Mouse (Mus musculus) C2C12 (cell line): Measurements from ENCODE around the gene Ntrk3. TPM values are rescaled to one million over a fixed set of nuclear protein-coding genes. Genes with fewer than 3 reads are reported as not detected.

ENCODE experiments used
- H3K27me3 ChIP-seq: one replicate; pipeline ENCODE4 v1.6.1; 2011; ENCODE audit not compliant: control insufficient read depth, insufficient read depth, insufficient read length
- H3K36me3 ChIP-seq: one replicate; pipeline ENCODE4 v1.6.1; 2011; ENCODE audit not compliant: control insufficient read depth, insufficient read depth
- H3K4me3 ChIP-seq: one replicate; pipeline ENCODE4 v1.5.1; 2011; ENCODE audit warnings: mild to moderate bottlenecking, control low read depth; ENCODE audit not compliant: poor library complexity, insufficient read depth, severe bottlenecking
- H3K79me2 ChIP-seq: one replicate; pipeline ENCODE4 v1.6.1; 2011; ENCODE audit not compliant: control insufficient read depth, insufficient read depth
- H3K79me3 ChIP-seq: one replicate; pipeline ENCODE4 v1.6.1; 2011; ENCODE audit warnings: low read depth, control low read depth
- H3ac ChIP-seq: one replicate; pipeline ENCODE3; 2011; ENCODE audit warnings: low read depth; ENCODE audit not compliant: control insufficient read depth, insufficient read length
- CEBPB ChIP-seq: IDR thresholded peaks from one replicate; pipeline ENCODE4 v1.6.1; 2011; ENCODE audit warnings: low read depth, mild to moderate bottlenecking, control low read depth, moderate library complexity
- CTCF ChIP-seq: IDR thresholded peaks from one replicate; pipeline ENCODE4 v1.5.1; 2011; ENCODE audit not compliant: control insufficient read depth, insufficient read depth, insufficient read length
- FOSL1 ChIP-seq: IDR thresholded peaks from one replicate; pipeline ENCODE4 v1.8.0; 2011; ENCODE audit warnings: mild to moderate bottlenecking, low read length; ENCODE audit not compliant: poor library complexity, insufficient read depth, severe bottlenecking
- MAX ChIP-seq: IDR thresholded peaks from one replicate; pipeline ENCODE4 v1.6.1; 2011; ENCODE audit warnings: mild to moderate bottlenecking, control low read depth
- MYOD1 ChIP-seq: IDR thresholded peaks from one replicate; pipeline ENCODE4 v1.6.1; 2011; ENCODE audit warnings: low read depth; ENCODE audit not compliant: control insufficient read depth, insufficient read length
- MYOG ChIP-seq: IDR thresholded peaks from one replicate; pipeline ENCODE4 v1.6.1; 2011; ENCODE audit not compliant: control insufficient read depth, insufficient read length; ENCODE audit errors: extremely low read depth
- USF1 ChIP-seq: IDR thresholded peaks from one replicate; pipeline ENCODE4 v1.6.1; 2011; ENCODE audit warnings: low read depth, mild to moderate bottlenecking, control low read depth, moderate library complexity
- polyA plus RNA-seq: library from polyadenylated mRNA; unstranded; fragments of >200 nt; fragmentation: generic; extraction: Trizol; gene quantifications from one replicate; pipeline ENCODE4 v1.2.1, GENCODE M21; 2012; ENCODE audit warnings: missing spikeins

Ntrk3 gene
- polyA plus RNA-seq, 1 experiment: 0.04 TPM

DNA sequence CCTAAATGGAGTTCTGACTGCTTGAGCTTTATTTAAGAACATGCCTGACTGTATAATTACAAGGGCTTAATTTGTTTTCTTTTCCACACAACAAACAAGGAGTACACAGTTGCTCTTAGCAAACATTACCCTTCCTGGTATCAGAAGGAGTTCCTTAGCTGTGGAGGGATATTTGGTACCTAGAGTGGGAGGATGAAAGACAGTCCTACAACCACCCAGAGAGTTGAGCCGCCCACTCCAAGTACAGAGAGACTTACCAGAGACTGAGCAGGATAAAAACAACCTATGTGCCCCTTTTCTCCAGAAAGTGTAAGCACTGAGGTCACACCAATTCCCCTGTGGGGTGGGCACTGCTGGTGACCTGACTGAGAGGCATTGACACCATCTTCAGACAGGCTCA, 237.8 kb downstream of the Ntrk3 start:
- no peaks in the 10 kb centered on the region for H3K36me3 ChIP-seq
- no peaks in the 10 kb centered on the region for H3K79me2 ChIP-seq
- H3ac ChIP-seq: no peak overlapping the region
- TF ChIP-seq MYOG (no peak), MAX (no peak), USF1 (no peak), FOSL1 (no peak), CTCF (no peak), MYOD1 (no peak), CEBPB (no peak)
- H3K4me3 ChIP-seq: no peak overlapping the region
- H3K27me3 ChIP-seq: no peaks in the 10 kb centered on the region
- no peaks in the 10 kb centered on the region for H3K79me3 ChIP-seq

DNA sequence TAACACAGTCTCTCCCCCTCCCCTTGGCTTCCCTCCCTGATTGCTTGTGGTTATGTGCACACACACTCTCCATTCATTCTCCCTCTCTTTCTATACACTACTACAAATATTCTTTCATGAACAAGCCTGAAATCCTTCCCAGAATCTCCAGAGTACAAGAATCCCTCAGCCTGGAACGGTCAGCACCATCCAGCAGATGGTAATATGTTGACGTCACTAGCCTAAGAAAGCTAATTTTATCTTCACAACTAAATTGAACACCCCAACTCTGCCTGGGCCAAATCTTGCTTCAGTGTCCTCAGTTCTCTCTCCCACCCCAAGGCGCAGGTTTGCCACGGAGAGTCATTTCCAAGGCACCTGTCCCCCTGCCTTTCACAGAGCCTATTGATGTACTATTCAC, 239.5 kb downstream of the Ntrk3 start:
- no peaks in the 10 kb centered on the region for H3K36me3 ChIP-seq
- H3K79me3 ChIP-seq: no peaks in the 10 kb centered on the region
- H3K4me3 ChIP-seq: no peak overlapping the region
- H3K27me3 ChIP-seq: no peaks in the 10 kb centered on the region
- TF ChIP-seq USF1 (no peak), CTCF (no peak), CEBPB (no peak), MAX (no peak), MYOG (no peak), MYOD1 (no peak), FOSL1 (no peak)
- H3ac ChIP-seq: no peak overlapping the region
- no peaks in the 10 kb centered on the region for H3K79me2 ChIP-seq

DNA sequence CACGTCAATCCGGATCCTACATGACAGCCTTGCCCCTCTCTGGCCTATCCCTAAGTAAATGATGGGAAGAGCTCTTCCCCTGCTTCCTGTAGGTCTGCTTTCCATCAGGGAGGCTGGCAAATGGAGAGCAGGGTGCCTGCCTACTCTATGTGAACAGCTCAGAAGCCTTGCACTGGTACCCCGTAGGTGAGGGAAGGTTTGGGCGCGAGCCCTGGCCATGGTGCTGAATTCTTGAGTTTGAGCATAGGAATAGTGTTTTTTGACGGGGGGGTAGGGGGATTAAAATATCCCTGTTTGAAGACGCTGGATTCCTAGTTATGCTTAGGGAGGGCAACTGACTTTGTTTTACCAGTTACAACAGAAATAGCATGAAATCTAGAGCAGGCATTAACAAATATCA, 240.0 kb downstream of the Ntrk3 start:
- Histone ChIP-seq H3K36me3 (no peaks in the 10 kb centered on the region), H3K4me3 (no peak overlapping the region), H3K27me3 (no peaks in the 10 kb centered on the region), H3ac (no peak overlapping the region), H3K79me3 (no peaks in the 10 kb centered on the region), H3K79me2 (no peaks in the 10 kb centered on the region)
- TF ChIP-seq USF1: no peak
- no peak for TF ChIP-seq MYOG
- TF ChIP-seq MYOD1: no peak
- TF ChIP-seq CEBPB: no peak
- no peak for TF ChIP-seq CTCF
- no peak for TF ChIP-seq FOSL1
- TF ChIP-seq MAX: no peak

DNA sequence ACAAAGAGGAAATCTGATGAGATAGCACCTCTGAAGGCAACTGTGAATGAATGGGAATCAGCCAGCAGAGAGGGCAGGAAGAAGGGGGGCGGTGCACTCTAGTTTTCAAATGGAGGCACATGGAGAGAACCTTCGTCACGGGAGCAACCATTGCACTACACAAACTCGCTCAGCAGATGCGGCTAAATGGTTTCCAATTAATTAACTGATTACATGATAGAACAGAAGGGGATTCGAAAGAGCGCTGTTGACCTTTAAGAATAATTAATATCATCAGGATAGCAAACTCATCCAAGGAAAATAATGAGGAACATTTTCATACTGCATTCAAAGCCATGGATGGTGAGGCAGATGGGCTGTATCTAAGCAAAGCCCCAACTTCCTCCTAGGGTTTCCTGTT, 244.2 kb downstream of the Ntrk3 start:
- no peaks in the 10 kb centered on the region for H3K79me2 ChIP-seq
- no peak overlapping the region for H3ac ChIP-seq
- H3K27me3 ChIP-seq: no peaks in the 10 kb centered on the region
- TF ChIP-seq USF1: no peak
- TF ChIP-seq MYOG: no peak
- TF ChIP-seq FOSL1: no peak
- no peak for TF ChIP-seq CTCF
- no peak for TF ChIP-seq CEBPB
- no peak for TF ChIP-seq MAX
- no peak for TF ChIP-seq MYOD1
- no peak overlapping the region for H3K4me3 ChIP-seq
- no peaks in the 10 kb centered on the region for H3K36me3 ChIP-seq
- H3K79me3 ChIP-seq: no peaks in the 10 kb centered on the region

DNA sequence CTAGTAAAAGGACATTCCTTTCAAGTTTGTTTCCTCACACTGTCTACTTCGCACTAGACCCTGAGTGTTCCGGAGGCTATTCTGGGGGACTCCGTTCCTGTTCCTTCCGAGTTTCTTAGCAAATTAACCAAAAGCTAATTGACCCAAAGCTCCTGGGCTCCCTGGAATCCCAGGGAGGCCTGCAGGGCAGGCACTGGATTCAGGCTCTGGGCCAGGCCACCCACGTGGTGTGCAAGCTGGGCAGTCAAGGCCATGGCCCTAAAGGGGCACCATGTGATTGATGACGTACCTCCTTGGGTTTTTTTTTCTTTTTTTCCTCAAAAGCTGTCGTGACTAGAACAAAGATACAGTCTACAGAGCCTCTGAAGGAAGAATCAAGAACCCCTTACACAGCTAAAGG, 246.6 kb downstream of the Ntrk3 start:
- no peak for TF ChIP-seq CEBPB
- TF ChIP-seq MYOG: no peak
- no peak for TF ChIP-seq MYOD1
- no peak for TF ChIP-seq FOSL1
- no peak for TF ChIP-seq CTCF
- no peak for TF ChIP-seq USF1
- no peak for TF ChIP-seq MAX
- H3ac ChIP-seq: no peak overlapping the region

DNA sequence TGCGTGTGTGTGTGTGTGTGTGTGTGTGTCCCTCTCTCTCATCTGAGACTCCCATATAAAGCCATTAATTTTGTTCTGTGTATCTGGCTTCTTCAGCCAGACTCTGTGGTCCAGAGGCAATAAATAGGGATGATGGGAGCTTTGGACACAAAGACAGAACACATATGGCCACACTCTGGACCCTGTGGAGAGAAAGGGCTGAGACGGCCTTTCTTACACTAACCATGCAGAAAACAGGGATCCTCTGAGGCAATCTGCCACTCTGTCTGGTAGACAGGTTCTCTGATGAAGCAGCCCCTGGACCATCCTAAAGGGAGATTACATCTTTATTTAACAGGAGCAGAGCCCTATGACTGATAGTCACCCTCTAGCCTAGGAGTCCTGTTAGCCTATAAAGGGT, 253.5 kb downstream of the Ntrk3 start:
- no peaks in the 10 kb centered on the region for H3K79me3 ChIP-seq
- no peak overlapping the region for H3K4me3 ChIP-seq
- H3K79me2 ChIP-seq: no peaks in the 10 kb centered on the region
- H3K36me3 ChIP-seq: no peaks in the 10 kb centered on the region
- TF ChIP-seq MYOG: no peak
- TF ChIP-seq MYOD1: no peak
- TF ChIP-seq FOSL1: no peak
- TF ChIP-seq CEBPB: no peak
- no peak for TF ChIP-seq CTCF
- no peak for TF ChIP-seq USF1
- no peak for TF ChIP-seq MAX
- H3K27me3 ChIP-seq: no peaks in the 10 kb centered on the region
- no peak overlapping the region for H3ac ChIP-seq

More for the DNA sequence above, 246.6 kb downstream of the Ntrk3 start:
- H3K79me2 ChIP-seq: no peaks in the 10 kb centered on the region
- no peak overlapping the region for H3K4me3 ChIP-seq
- no peaks in the 10 kb centered on the region for H3K27me3 ChIP-seq
- H3K36me3 ChIP-seq: no peaks in the 10 kb centered on the region
- H3K79me3 ChIP-seq: no peaks in the 10 kb centered on the region
